Mouse (Mus musculus) MEL (cell line): ENCODE results near the gene Ttll11.

Experiments used
- CHD1 ChIP-seq: IDR thresholded peaks from 2 replicates; pipeline ENCODE4 v1.6.1; 2012; ENCODE audit warnings: low read depth, mild to moderate bottlenecking, inconsistent platforms, low read length, improper control_type of control experiment
- CHD2 ChIP-seq: IDR thresholded peaks from 2 replicates; pipeline ENCODE4 v1.6.1; 2011; ENCODE audit warnings: low read length, improper control_type of control experiment
- CTCF ChIP-seq, 3 experiments: IDR thresholded peaks in 2 of 3; conservative IDR thresholded peaks in 1 of 3; 2 replicates each; pipeline ENCODE4 v1.5.1; 2011 to 2012; ENCODE audit warnings: low read length in 3 of 3, low read depth in 2 of 3, mild to moderate bottlenecking in 2 of 3, improper control_type of control experiment in 1 of 3, inconsistent platforms in 1 of 3, mixed read lengths in 1 of 3, moderate library complexity in 1 of 3; ENCODE audit not compliant: control insufficient read depth in 1 of 3, insufficient read depth in 1 of 3, poor library complexity in 1 of 3, severe bottlenecking in 1 of 3
- HCFC1 ChIP-seq: IDR thresholded peaks from 2 replicates; pipeline ENCODE4 v1.6.1; 2012; ENCODE audit warnings: low read depth, mild to moderate bottlenecking, inconsistent platforms, low read length, improper control_type of control experiment, moderate library complexity
- MAZ ChIP-seq: IDR thresholded peaks from 2 replicates; pipeline ENCODE4 v1.6.1; 2012; ENCODE audit warnings: low read depth, mild to moderate bottlenecking, inconsistent platforms, low read length, improper control_type of control experiment
- MYB ChIP-seq: IDR thresholded peaks from 2 replicates; pipeline ENCODE4 v1.6.1; 2011; ENCODE audit warnings: mild to moderate bottlenecking, low read depth, low read length, improper control_type of control experiment
- POLR2A ChIP-seq, 2 experiments: IDR thresholded peaks; 2 replicates each; pipeline ENCODE4 v1.6.1; 2011 to 2012; ENCODE audit warnings: low read length in 2 of 2, mild to moderate bottlenecking in 2 of 2, control low read depth in 1 of 2, improper control_type of control experiment in 1 of 2, low read depth in 1 of 2, moderate library complexity in 1 of 2; ENCODE audit not compliant: control insufficient read depth in 1 of 2, insufficient read depth in 1 of 2, poor library complexity in 1 of 2
- SMC3 ChIP-seq: IDR thresholded peaks from 2 replicates; pipeline ENCODE4 v1.6.1; 2011; ENCODE audit warnings: low read depth, low read length, improper control_type of control experiment
- ZC3H11A ChIP-seq: IDR thresholded peaks from 2 replicates; pipeline ENCODE4 v1.6.1; 2012; ENCODE audit warnings: low read depth, mild to moderate bottlenecking, inconsistent platforms, low read length, improper control_type of control experiment

DNA sequence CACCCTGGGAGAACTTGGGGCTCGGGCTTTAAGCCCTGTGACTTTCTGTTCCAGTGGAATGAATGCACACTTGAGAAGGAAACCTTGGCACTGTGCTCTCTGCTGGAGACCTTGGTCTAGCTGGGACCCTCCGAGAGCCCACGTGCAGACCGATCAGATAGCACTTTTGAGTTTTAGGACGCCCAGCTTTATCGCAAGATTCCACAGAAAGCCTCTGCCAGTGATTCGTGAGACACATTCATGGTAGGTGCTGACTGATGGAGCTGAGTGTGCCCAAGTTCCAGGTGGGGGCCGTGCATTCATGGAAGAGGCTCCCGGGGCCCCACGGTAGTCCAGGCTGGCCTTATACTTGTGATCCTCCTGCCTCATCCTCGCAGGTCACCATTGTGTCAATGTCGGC is 210.3 kb downstream of the Ttll11 start:
- TF ChIP-seq CTCF (IDR thresholded peaks at IDR 0.05 in 2 of 3, conservative IDR thresholded peaks at IDR 0.05 in 1 of 3; ENCODE audit: control insufficient read depth in 1 of 3, insufficient read depth in 1 of 3, low read depth in 2 of 3, low read length in 3 of 3, poor library complexity in 1 of 3, severe bottlenecking in 1 of 3), result no peak
- no peak for TF ChIP-seq CHD2
- TF ChIP-seq ZC3H11A, result no peak
- TF ChIP-seq SMC3, result no peak
- no peak for TF ChIP-seq MYB
- TF ChIP-seq CHD1, result no peak
- no peak for TF ChIP-seq HCFC1
- TF ChIP-seq POLR2A (IDR thresholded peaks at IDR 0.05; ENCODE audit: control insufficient read depth in 1 of 2, insufficient read depth in 1 of 2, low read depth in 1 of 2, low read length in 2 of 2, poor library complexity in 1 of 2), result no peak
- TF ChIP-seq MAZ, result no peak
